In genomic region chr3:34330970-34331888, GRCm38 (mm10) we compare ENCODE assay signal across 12 mouse cellular contexts.
DNase-seq lines count a peak whose midpoint lies in the region; ATAC-seq lines count a peak whose summit lies in the region.
"Had no signal": no experiment of that assay in that cellular context is flagged by ENCODE, and none has a peak within 500 bp of the region (broad histone marks: within the 10 kb centered on the region; RNA-seq: fewer than 3 reads in every experiment).

No protein-coding gene starts in this region.

- 60% methylated on average over 22 of the region's 22 CpGs for whole genome bisulfite sequencing in midbrain, embryonic 11.5 days
- WGBS in midbrain, embryonic 10.5 days = 74% methylated on average over 22 of the region's 22 CpGs
- WGBS in forebrain, embryonic 11.5 days = 56% methylated on average over 22 of the region's 22 CpGs
- WGBS in intestine, embryonic 16.5 days = 20% methylated on average over 22 of the region's 22 CpGs
- WGBS in neural tube, embryonic 14.5 days = 13% methylated on average over 22 of the region's 22 CpGs

- intact Hi-C loops in heart, postnatal 36 days (cut with DNase I) = no loop called here

- H3K4me1 ChIP-seq in midbrain, embryonic 11.5 days (ENCODE audit: control insufficient read depth, insufficient read depth, low read length) = peaks cover 6% of the 10 kb centered on the region
- H3K4me1 ChIP-seq in midbrain, embryonic 10.5 days = peaks cover 15% of the 10 kb centered on the region
- H3K4me1 ChIP-seq in forebrain, embryonic 11.5 days (replicated peaks; ENCODE audit: control insufficient read depth, insufficient read depth, low read length) = peaks cover 3% of the 10 kb centered on the region; the same call in 1 of the 2 replicates
- no peaks in the 10 kb centered on the region for H3K4me1 ChIP-seq in intestine, embryonic 16.5 days (ENCODE audit: control insufficient read depth, insufficient read depth, low read length)
- H3K4me1 ChIP-seq in neural tube, embryonic 14.5 days (ENCODE audit: control insufficient read depth, insufficient read depth, low read length) = peaks cover 15% of the 10 kb centered on the region; the same call in 1 of the 2 replicates
- H3K4me1 ChIP-seq: lung, embryonic 15.5 days had no signal

- no peaks in the 10 kb centered on the region for H3K9me3 ChIP-seq in midbrain, embryonic 11.5 days (ENCODE audit: control insufficient read depth, low read length)
- H3K9me3 ChIP-seq in midbrain, embryonic 10.5 days (replicated peaks) = no peaks in the 10 kb centered on the region
- no peaks in the 10 kb centered on the region for H3K9me3 ChIP-seq in forebrain, embryonic 11.5 days (ENCODE audit: control insufficient read depth, low read length)
- no peaks in the 10 kb centered on the region for H3K9me3 ChIP-seq in intestine, embryonic 16.5 days (ENCODE audit: control insufficient read depth, low read length)
- H3K9me3 ChIP-seq in neural tube, embryonic 14.5 days (ENCODE audit: control insufficient read depth, low read length) = no peaks in the 10 kb centered on the region
- H3K9me3 ChIP-seq: lung, embryonic 15.5 days had no signal

- no peaks in the 10 kb centered on the region for H3K27me3 ChIP-seq in midbrain, embryonic 11.5 days (ENCODE audit: control insufficient read depth, insufficient read depth, low read length)
- H3K27me3 ChIP-seq in midbrain, embryonic 10.5 days (ENCODE audit: low read depth, poor library complexity, severe bottlenecking) = peaks cover 6% of the 10 kb centered on the region; the same call in 1 of the 2 replicates
- H3K27me3 ChIP-seq in forebrain, embryonic 11.5 days (ENCODE audit: control insufficient read depth, insufficient read depth, low read length) = no peaks in the 10 kb centered on the region; the same call in 1 of the 2 replicates
- H3K27me3 ChIP-seq in intestine, embryonic 16.5 days (replicated peaks; ENCODE audit: control insufficient read depth, insufficient read depth, low read length) = no peaks in the 10 kb centered on the region
- H3K27me3 ChIP-seq in neural tube, embryonic 14.5 days (ENCODE audit: control insufficient read depth, insufficient read depth, low read length) = no peaks in the 10 kb centered on the region
- H3K27me3 ChIP-seq: lung, embryonic 15.5 days had no signal

- no peak overlapping the region for H3K4me2 ChIP-seq in midbrain, embryonic 11.5 days
- no peak overlapping the region for H3K4me2 ChIP-seq in forebrain, embryonic 11.5 days (ENCODE audit: low read depth, low read length, severe bottlenecking)
- peak overlapping the region; percentile 30; the same call in 1 of the 2 replicates for H3K4me2 ChIP-seq in intestine, embryonic 16.5 days (ENCODE audit: low read depth, low read length)
- peak overlapping the region; percentile 40 for H3K4me2 ChIP-seq in neural tube, embryonic 14.5 days (ENCODE audit: low read depth, low read length)
- H3K4me2 ChIP-seq: lung, embryonic 15.5 days had no signal

- no peak overlapping the region for H3K4me3 ChIP-seq in midbrain, embryonic 11.5 days (ENCODE audit: low read depth, low read length)
- H3K4me3 ChIP-seq in midbrain, embryonic 10.5 days = no peak overlapping the region
- no peak overlapping the region for H3K4me3 ChIP-seq in forebrain, embryonic 11.5 days (ENCODE audit: low read depth, low read length)
- H3K4me3 ChIP-seq in intestine, embryonic 16.5 days (ENCODE audit: low read length) = 0 out of 2 replicates have a peak overlapping the region, but pooled peaks have one; percentile 1
- peak overlapping the region; percentile 3; the same call in 1 of the 2 replicates for H3K4me3 ChIP-seq in neural tube, embryonic 14.5 days (ENCODE audit: low read depth, low read length)
- H3K4me3 ChIP-seq: lung, embryonic 15.5 days had no signal

- no peak overlapping the region for H3K27ac ChIP-seq in midbrain, embryonic 11.5 days (ENCODE audit: low read depth, low read length)
- no peak overlapping the region for H3K27ac ChIP-seq in midbrain, embryonic 10.5 days (replicated peaks)
- no peak overlapping the region for H3K27ac ChIP-seq in forebrain, embryonic 11.5 days (ENCODE audit: low read depth, low read length)
- H3K27ac ChIP-seq in intestine, embryonic 16.5 days (ENCODE audit: low read length) = no peak overlapping the region
- H3K27ac ChIP-seq in neural tube, embryonic 14.5 days (ENCODE audit: low read depth, low read length) = no peak overlapping the region
- H3K27ac ChIP-seq: lung, embryonic 15.5 days had no signal

- DNase-seq in midbrain, embryonic 11.5 days (ENCODE audit: low spot score, missing footprints) = peak; percentile 81
- no peak for DNase-seq in midbrain, embryonic 10.5 days (ENCODE audit: low spot score)
- peak; percentile 57 for DNase-seq in forebrain, embryonic 11.5 days (ENCODE audit: low spot score)
- DNase-seq in right cerebral cortex, adult 18-20 months = no peak
- no peak for DNase-seq in Muller cell, postnatal 12 days (ENCODE audit: inconsistent ontology term)
- no peak for DNase-seq in heart, postnatal 36 days
- DNase-seq: adrenal gland, postnatal 10 days; heart, adult 11 months; kidney, adult 11 months had no signal

- no peaks in the 10 kb centered on the region for H3K36me3 ChIP-seq in midbrain, embryonic 11.5 days (ENCODE audit: control insufficient read depth, insufficient read depth, low read length)
- H3K36me3 ChIP-seq in midbrain, embryonic 10.5 days = no peaks in the 10 kb centered on the region
- no peaks in the 10 kb centered on the region for H3K36me3 ChIP-seq in forebrain, embryonic 11.5 days (ENCODE audit: control insufficient read depth, insufficient read depth, low read length)
- H3K36me3 ChIP-seq in intestine, embryonic 16.5 days (ENCODE audit: control insufficient read depth, insufficient read depth, low read length) = no peaks in the 10 kb centered on the region
- H3K36me3 ChIP-seq in neural tube, embryonic 14.5 days (ENCODE audit: control insufficient read depth, insufficient read depth, low read length) = no peaks in the 10 kb centered on the region
- H3K36me3 ChIP-seq: lung, embryonic 15.5 days had no signal

- H3K9ac ChIP-seq in midbrain, embryonic 11.5 days (ENCODE audit: low read length) = no peak overlapping the region
- no peak overlapping the region for H3K9ac ChIP-seq in forebrain, embryonic 11.5 days (ENCODE audit: low read length)
- no peak overlapping the region for H3K9ac ChIP-seq in intestine, embryonic 16.5 days (ENCODE audit: low read depth, low read length)
- H3K9ac ChIP-seq in neural tube, embryonic 14.5 days (replicated peaks; ENCODE audit: low read depth, low read length) = no peak overlapping the region
- H3K9ac ChIP-seq: lung, embryonic 15.5 days had no signal

- ATAC-seq in midbrain, embryonic 11.5 days (ENCODE audit: low FRiP score) = no peak; the same call in 1 of the 2 replicates
- no peak for ATAC-seq in forebrain, embryonic 11.5 days (replicated peaks; ENCODE audit: low FRiP score)
- ATAC-seq in intestine, embryonic 16.5 days = peak; percentile 92
- peak; percentile 82 for ATAC-seq in neural tube, embryonic 14.5 days (ENCODE audit: low read depth)

Comparison
In these comparisons a context has a peak if more than half of its experiments do, and no peak if none do; other contexts are left out.
1. DNase-seq: peak in midbrain, embryonic 11.5 days (single experiment) and forebrain, embryonic 11.5 days (single experiment); none in midbrain, embryonic 10.5 days (single experiment), right cerebral cortex, adult 18-20 months (single experiment), Muller cell, postnatal 12 days (single experiment) and heart, postnatal 36 days (0 of 2).
2. ATAC-seq: peak in intestine, embryonic 16.5 days (single experiment) and neural tube, embryonic 14.5 days (single experiment); none in midbrain, embryonic 11.5 days (single experiment) and forebrain, embryonic 11.5 days (single experiment).
3. H3K4me2 ChIP-seq: peak in intestine, embryonic 16.5 days (single experiment) and neural tube, embryonic 14.5 days (single experiment); none in midbrain, embryonic 11.5 days (single experiment) and forebrain, embryonic 11.5 days (single experiment).
4. H3K4me3 ChIP-seq: peak in intestine, embryonic 16.5 days (single experiment) and neural tube, embryonic 14.5 days (single experiment); none in midbrain, embryonic 11.5 days (single experiment), midbrain, embryonic 10.5 days (single experiment) and forebrain, embryonic 11.5 days (single experiment).